Mouse (Mus musculus) kidney, adult 8-10 months (tissue): Measurements from ENCODE around the gene Lztr1.
"Not testable (repeated sequence)": the region's sequence is repeated elsewhere in the genome, so short reads cannot be mapped to it uniquely, and the experiment has no call there.

Experiments
- DNase-seq, 2 experiments: peaks; one replicate each; pipeline ENCODE4 v3.0.0; 2022

Gene Lztr1

DNA sequence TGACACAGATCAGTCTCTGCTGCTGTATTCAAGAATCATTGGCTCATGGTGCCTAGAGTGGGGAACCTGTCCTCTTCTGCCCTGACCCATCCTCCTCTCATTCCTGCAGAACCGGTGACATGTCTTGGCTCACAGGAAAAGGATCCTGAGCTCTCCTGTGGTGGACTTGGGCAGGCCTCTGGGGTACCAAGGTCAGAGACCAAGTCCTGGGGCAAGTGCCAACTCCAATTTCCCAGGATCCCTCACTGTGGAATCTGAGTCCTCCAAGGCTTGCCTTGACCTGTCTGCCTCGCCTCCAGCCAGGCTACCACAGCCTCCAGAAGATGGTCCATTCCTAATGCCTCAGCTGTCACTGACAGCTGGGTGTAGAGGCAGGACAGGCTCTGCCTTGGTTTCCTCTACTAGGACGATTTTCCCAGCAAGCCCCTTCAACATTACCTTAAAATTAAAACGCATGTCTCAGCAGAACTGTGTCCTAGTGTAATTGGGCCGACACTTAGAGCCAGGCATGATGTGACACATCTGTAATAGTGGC lies 1.4 kb upstream of the Lztr1 start:
- peak; percentile 64 to 72 for DNase-seq

DNA sequence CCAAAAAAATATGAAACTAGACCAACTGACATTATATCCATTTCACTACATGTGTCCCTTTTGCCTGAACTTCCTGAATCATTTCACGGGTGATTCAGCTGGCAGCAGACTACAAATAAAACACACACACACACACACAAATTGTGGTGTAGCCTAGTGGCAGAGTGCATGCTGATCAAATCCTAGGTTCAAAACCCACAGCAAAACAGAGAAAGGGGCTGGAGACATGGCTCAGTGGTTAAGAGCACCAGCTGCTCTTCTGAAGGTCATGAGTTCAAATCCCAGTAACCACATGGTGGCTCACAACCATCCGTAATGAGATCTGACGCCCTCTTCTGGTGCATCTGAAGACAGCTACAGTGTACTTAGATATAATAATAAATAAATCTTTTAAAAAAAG lies 457 bp upstream of the Lztr1 start:
- DNase-seq, result not testable (repeated sequence)

DNA sequence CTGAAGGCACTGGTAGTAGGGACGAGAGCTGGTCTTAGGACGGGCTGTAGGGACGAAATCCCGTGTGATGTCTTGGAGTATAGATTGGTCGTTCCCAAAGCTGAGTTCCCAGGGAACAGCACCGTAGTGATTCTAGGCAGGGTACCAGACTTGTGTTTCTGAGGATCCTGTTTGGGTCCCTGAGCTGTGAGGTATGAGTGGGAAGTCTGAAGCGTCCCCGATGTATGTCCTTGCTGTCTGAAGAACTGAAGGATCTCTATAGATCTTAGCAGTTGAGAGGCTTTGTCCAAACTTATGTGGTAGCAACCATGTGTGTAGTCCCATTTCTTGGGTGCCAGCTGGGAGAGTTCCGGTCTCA lies 731 bp downstream of the Lztr1 start:
- DNase-seq, result no peak

DNA sequence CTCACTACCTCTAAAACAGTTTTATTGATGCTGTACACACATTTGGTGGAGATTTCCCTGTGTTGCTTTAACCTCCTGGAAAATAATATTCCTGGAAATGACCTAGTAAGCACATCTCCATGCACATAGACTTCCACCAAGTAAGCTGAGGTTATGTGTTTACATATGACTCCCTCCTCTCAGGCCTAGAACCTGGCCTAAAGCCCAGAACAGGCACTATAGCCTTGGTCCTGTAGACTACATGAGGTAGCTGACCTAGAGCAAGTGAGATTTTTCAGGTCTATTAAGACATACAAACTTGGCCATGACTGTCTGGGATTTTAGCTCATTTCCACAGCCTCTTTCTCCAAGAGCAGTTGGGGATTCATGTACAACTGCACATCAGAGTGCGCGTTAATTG lies 1.7 kb downstream of the Lztr1 start:
- DNase-seq, result no peak

DNA sequence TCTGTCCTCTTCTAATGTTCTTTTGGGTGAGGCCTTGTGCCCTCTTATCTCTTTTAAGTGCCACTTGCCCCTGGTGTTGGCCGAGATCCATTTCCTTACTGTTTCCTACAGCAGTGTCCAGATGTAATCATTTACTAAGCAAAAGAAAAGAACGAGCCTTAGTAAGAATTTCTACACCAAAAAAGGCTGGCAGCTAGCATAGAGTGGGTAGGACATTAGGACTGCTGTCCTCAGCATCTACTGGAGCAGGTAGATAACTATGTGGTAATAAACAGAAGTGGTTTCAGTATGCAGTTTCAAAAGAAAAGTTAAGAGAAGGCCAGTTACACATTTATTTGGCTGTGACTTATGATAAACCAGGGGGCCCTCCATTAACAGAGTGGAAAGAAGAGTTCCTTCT lies 2.2 kb downstream of the Lztr1 start:
- peak; percentile 50 to 70 for DNase-seq

DNA sequence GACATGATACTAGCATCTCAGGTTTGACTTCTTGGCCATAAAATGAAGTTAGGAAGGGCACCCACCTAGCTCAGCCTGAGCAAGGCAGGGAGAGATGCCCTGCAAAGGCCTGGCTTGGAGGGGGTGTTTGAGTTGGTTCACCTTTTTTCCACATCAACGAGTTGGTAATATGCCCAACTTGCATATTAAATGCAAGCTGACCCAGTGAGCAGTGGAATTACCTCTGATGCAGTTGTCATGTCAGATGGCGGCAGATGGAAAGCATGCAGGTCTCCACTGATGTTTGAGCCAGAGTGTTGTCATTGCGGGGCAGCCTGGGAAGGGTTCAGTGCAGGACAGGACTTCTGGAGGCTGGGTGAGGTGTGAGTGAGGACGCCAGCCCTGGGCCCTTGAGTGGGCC lies 2.9 kb downstream of the Lztr1 start:
- no peak for DNase-seq

DNA sequence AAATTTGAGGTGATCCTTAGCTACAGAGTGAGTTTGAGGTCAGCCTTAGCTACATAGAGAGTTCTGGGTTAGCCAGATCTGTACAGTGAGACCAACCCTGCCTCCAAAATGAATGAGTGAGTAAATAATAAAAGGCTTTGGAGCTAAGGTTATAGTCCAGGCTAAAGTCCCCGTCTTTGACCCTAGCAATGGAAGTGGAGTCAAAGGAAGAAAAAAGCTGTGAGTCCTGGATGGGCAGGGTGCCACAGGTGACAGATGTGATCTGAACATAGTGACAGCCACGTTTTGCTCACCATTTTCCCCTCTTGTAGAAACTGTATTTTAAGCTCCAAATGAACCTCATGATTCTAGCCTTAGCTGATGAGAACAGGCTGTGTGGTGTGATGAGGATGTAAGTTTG lies 10.4 kb downstream of the Lztr1 start:
- DNase-seq, result no peak

DNA sequence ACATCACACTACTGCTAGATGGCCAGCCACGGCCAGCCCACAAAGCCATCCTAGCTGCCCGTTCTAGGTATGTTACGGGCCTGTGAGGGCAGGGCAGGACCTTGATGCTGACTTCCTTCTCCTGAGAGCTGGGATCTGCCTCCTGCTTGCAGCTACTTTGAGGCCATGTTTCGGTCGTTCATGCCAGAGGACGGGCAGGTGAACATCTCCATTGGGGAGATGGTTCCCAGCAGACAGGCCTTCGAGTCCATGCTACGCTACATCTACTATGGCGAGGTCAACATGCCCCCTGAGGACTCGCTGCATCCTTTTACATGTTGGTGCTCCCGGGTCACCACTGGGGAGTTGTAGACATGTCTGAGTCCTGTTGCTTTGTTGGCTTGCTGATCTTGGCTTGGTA lies 15.7 kb downstream of the Lztr1 start:
- no peak for DNase-seq

DNA sequence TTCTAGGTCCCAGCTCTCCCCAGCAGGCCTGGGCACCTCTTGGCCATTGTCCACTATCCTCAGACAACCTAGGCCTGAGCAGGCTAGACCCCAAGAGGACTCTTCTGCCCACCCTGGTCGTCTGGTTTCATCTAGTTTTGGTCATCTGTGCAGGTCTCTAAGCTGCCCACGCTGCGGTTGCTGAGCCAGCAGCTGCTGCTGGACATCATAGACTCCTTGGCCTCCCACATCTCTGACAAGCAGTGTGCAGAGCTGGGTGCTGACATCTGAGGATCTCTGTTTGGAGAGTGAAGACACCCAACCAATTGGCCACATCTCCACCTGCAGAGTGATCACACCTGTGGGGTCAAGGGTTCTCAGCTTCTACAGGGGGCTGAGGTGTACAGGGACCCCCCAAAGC lies 17.0 kb downstream of the Lztr1 start:
- DNase-seq, result no peak

DNA sequence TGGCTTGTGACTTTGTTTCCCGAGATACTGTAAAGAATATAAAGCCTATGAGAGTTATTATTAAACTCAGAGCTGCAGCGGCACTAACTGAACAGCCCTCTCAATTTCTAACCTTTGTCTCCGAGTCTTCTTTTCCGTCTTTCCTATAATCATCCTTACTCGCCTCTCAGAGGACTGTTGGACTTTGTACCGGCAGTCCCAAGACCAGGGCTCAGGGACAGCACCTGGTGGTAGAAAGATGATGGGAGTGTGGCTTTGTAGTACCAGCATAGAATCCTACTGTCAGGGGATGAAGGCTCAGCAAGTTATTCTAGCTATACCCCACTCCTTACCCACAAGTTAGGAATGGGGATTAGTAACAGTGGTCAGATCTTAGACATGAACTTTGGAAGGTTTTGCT lies 17.7 kb downstream of the Lztr1 start:
- peak; percentile 57 to 62 for DNase-seq

DNA sequence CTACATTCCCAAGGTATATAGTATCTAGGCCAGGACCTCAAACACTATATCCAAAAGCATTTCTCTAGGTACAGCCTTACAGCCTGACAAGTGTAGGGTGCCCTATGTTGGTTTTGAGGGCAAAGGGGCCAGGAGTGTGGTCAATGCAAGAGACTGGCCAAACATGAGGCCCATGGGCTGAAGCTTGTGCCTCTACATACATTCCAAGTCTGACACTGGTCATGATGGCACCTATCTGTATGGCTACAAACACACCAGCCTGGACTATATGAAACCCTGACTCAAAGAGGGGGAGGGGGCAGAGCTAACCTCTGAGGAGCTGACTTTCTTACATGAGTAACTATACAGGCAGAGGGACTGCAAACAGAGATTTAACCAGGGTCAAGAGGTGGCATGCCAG lies 19.1 kb downstream of the Lztr1 start:
- no peak for DNase-seq

DNA sequence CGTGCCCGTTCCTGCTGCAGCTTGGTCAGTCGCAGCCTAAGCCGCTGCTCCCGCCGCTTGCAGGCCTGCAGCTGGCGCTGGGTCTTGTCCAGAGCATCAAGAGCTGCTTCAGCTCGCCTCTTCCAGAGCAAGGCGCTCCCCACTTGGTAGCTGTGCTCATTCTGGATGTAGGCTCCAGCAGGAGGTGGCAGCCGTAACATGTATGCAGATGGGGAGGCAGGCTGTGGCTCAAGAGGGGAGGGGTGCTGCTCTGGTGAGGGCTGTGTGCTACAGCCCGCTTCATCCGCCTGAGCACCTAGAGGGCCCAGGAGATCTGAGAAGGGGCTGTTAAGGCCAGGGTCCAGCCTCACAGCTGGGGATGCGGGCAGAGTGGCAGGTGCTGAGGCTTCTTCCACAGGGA lies 19.8 kb downstream of the Lztr1 start:
- DNase-seq, result no peak

DNA sequence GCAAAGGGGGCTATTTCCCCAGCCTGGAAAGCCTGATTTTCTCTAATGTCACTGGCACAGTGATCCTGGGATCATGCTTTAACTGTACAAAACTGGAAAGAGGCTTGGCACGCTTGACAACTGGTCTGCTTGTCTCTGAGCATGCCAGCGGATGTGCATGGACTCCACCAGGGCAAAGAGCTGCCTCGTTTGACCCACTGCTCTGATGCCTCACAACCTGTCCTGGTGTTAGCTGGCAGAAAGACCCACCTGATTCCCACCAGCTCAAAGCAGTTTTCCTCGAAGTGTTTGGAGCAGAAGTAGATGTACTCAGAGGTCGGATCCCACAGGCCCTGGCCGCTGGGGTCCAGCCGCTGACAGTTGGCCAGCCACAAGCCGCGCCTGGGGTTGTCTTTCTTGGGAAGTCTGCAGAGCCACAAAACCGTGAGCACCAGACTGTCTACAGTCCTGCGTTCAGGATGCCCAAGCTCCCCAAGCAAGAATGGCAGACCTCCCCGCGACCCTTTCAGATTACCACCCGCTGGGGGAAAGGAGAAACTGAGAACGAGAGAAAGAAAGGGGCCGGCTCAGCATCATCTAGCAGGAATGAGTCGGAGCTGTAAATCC lies 21.6 kb downstream of the Lztr1 start:
- DNase-seq, result no peak

DNA sequence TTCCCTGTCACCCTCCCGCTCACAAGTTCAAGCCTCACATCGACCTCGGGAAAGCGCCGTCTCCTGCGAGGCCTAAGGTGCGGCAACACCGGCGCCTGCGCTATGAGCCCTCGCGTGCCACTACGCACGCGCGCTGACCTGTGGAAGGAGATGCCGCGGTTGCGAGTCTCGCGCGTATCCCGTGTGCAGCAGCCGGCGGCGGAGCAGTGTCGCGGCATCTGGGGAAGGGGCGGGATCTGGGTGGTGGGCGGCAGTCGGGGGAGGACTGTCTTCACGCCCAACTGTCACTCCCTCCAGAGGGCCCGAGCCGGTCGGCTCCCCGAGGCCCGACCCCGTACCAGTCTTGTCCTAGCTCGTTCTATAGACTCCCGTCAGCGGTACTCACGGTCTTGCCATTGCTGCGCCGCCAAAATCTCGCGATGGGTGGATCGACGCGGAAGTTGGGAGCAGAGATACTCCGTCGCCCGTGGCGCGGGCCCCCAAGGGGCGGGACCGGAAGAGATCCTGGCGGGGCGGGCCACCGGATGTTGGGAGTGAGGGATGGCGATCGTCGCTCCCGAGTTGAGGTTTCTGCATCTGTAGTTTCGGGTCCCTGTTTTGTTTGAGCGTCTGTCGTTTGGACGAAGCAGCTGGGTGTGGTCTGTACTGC lies 22.3 kb downstream of the Lztr1 start, which contains the start of gene Thap7:
TSS of gene Thap7 (minus strand) at position 497 of the 649 bp plus-strand sequence.
- peak; percentile 95 for DNase-seq

DNA sequence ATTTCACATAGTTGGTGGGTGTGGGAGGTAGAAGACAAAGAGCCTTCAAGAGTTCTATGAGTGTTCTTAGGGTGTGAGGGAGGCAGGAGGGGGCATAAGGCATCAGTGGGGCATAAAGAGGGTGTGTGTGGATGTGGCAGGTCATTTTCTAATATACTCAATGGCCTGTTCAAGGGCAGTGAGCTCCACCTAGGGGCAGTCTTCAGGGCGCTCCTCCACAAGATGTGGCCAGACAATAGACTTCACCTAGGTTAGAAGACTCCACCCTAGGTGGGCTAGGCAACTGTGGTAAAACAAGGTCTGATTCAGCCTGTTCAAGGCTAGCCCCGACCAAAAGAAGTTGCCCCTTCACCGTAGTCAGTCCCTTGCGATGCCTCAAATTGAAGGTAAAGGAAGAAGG lies 23.8 kb downstream of the Lztr1 start:
- DNase-seq, result peak in 1 of 2 experiments; percentile 64

DNA sequence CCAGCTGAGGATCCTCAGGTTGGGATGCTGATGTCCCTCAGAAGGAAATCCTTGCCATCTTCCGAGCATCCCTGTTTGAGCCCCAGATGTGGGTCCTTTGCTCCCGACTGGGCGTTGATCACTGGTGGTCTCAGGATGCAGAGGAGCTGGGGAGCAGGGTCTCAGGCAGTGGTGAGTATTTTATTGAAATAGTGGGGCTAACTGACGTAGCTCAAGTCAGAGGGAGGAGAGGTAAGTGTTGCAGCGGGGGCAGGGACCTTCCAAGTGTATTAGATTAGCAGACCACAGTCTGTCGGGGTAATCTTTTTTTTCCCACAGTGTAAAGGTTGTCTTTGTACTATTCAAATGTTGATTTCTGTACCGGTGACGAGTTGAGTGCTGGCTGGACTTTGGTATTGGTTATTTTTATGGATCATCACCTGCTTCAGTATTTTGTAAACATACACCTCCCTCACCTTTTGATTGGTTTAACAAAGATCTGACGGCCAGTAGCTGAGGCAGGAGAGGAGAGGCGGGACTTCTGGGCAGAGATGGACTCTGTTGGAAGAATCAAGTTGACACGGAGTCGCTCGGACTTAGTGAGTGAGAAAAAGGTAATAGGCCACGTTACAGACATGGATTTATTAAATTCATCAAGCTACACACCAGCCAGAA lies 24.3 kb downstream of the Lztr1 start:
- no peak for DNase-seq

DNA sequence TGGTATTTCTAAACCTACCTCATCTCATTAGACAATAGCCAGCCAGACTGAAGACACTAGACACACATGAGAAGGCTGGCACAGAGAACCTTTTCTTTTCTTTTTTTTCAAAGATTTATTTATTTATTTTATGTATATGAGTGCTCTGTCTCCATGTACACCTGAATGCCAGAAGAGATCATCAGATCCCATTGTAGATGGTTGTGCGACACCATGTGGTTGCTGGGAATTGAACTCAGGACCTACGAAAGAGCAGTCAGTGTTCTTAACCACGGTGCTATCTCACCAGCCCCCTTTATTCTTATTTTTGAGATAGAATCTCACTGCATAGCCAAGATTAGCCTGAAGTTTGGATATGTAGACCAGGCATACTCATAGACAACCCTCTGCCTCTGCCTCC lies 28.1 kb downstream of the Lztr1 start:
- DNase-seq, result no peak

DNA sequence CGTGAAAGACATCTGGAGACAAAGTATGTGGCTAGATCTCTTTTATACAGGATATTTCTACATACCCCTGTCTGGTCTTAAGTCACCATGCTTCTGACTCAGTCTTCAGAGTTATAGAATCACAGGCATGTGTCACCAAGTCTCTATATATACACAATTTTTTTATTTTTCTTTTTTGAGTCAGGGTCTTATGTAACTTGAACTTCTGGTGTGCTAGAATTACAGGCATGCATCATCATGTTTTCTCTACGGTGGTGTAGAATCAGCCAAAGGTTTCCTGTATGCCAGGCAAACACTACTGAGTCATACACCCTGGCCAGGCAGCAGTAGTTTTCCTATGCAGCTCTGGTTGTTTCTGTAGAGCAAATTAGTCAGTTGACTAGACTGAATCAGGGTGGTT lies 34.1 kb downstream of the Lztr1 start:
- no peak for DNase-seq

DNA sequence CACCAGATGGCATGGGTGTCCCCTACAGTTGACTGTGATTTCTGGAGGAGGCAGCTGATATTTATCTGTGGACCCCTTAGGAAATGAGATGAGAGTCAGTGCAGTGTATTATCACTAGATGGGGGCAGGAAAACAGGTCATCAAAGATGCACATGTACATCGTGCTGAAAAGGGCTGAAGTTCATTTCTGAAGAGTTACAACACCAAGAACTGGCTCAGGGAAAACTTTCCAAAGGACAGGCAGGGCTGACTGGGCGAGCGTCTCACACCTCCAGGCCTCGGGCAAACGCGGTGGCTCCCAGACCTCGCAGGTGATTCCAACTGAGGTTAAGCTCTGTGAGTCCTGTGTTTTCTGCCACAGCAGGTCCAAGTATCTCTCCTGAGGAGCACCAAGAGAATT lies 44.3 kb downstream of the Lztr1 start:
- no peak for DNase-seq

DNA sequence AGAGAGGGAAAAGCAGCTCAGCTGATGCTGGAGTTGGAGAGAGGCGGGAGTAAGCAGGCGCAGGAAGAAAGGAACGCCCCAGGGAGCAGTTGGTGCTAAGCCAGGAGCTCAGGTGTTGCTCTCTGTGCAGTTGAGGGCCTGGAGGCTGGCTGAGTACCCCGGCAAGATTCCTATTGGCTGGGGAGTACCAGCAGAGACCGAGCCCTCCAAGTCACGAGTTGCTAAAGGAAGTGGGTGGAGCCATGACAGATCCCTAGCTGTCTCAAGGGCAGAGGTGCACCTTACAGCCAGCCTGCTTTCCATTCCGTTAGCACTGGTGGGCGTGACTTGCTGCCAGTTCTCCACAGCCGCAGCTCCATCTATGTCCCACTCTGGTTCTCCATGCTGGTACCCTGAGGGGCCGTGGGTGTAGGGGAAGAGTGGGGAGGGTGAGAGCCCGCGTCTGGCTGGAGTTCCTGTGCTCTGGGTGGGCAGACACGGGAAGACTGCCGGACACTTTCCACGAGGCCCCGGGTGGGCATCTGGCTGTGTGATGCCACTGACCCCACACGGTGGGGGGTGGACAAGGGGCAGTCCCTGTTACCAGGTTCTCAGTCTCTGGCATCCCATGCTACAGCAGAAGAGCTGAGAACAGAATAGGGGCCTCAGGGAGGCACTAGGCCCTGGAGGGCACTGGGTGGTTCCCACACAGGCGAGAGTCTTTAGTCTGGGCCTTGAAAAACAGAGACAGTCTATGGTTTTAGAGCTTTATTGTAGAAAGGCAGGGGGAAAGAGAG lies 45.6 kb downstream of the Lztr1 start:
- peak; percentile 78 to 89 for DNase-seq

DNA sequence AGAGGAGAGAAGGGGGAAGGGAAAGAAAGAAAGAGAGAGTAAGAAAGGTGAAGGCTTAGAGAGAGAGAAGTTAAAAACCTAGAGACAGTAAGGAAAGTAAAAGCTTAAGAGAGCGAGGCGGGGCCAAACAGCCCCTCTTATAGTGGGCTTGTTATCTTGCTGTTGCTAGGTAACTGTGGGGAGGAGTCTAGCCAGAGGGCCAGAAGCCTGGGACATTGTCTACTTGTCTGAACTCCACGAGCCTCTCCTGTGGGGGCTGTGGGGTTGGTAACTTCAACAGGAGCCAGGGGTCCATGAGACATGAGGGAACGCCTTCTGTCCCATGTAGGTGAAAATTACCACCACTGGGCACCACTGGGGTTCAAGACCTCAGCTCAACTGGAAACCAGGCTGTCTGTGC lies 46.2 kb downstream of the Lztr1 start:
- not testable (repeated sequence) for DNase-seq

DNA sequence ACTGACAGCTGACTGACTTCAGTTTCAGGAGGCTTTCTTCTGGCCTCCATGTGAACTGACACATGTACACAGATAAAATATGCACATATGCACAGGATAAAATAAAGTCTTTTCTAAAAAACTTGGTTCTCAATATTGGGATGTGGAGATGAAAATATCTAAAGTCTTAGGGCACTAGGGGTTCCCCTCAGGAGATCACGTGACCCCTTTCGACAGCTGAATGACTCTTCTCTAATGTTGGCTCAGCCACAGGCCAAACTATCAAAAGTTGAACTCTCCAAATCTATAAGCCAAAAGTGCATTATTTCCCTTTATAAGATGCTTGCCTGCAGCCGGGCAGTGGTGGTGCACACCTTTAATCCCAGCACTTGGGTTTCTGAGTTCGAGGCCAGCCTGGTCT lies 47.7 kb downstream of the Lztr1 start:
- DNase-seq, result no peak

DNA sequence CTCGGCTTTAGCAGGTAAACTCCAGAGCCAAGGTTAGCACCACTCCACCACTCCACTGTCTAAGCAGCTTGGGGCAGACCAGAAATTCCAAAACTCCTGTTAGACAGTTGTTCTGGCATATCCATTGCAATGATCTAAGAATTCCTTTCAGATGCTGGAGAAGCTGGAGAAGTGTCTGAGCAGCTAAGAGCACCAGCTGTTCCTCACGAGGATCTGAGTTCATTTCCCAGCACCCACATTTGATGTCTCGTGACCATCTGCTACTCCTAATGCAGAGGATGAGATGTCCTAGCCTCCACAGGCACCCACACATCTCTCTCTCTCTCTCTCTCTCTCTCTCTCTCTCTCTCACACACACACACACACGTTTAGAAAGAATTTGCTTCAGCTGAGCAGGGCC lies 48.4 kb downstream of the Lztr1 start:
- no peak for DNase-seq
